Mouse (Mus musculus) left cerebral cortex, postnatal 4 days (tissue): Measurements from ENCODE around the gene Fam13a. TPM values are rescaled to one million over a fixed set of nuclear protein-coding genes. Genes with fewer than 3 reads are reported as not detected.
A peak's percentile ranks its signal among the peaks of the same experiment; 100 is the strongest.

Source experiments
- DNase-seq: peaks from one replicate; pipeline ENCODE4 v3.0.0-alpha.2; 2022
- intact Hi-C: fragments of 180-260 bp; cut with DNase I; formaldehyde crosslinking; loops from one replicate; pipeline ENCODE4 v1.15.1; 2025
- total RNA-seq, 2 experiments: library from RNA; stranded (reverse); gene quantifications; 2 replicates each; pipeline ENCODE4 v1.2.3; 2021

Gene Fam13a
- total RNA-seq, 2 experiments from 2014 or later, result 10.0 to 12.5 TPM

DNA sequence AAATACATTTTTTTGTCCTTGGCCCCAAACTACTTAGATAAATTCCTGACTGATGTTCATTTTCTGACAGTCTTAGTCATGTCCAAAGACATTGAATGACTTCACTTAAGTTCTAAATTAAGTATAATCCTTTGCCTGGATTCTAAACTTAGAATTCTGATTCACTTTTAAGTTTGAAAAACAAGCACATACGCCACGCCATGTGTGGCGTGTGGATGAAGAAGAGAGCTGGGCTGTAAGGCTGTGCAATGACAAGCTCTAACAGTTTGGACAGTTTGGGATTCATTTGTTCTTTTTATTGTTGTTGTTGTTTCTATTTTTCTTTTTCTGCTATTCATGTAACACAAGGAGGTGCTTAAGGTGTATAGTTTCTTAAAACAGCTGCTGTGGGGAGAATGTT lies 13.6 kb downstream of the Fam13a start:
- intact Hi-C loops, result no loop called here
- DNase-seq, result no peak

- intact Hi-C loops, result no loop called here
- no peak for DNase-seq
Measured at GRCm38 (mm10) chr6:59004630-59005029, 19.7 kb downstream of the Fam13a start.

DNA sequence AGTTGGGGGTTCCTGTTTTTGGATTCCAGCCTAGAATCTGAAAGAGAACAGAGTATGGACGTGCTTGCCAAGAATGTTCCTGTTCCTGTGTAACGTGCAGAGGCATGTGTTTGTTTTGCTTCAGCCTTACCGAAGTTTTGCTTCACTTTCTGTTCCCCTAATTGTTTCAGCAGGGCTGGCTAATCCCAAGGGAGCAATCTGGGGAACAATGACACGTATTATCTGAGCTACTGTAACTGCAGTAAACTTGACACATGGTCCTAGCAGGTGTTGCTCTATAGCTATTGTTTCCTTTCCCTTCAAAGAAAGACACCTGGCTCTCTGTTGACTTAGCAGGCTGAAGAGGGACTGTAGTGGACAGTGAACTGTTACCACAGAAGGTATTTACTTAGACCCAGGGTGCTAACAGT lies 25.3 kb downstream of the Fam13a start:
- intact Hi-C loops, result no loop called here
- DNase-seq, result no peak

DNA sequence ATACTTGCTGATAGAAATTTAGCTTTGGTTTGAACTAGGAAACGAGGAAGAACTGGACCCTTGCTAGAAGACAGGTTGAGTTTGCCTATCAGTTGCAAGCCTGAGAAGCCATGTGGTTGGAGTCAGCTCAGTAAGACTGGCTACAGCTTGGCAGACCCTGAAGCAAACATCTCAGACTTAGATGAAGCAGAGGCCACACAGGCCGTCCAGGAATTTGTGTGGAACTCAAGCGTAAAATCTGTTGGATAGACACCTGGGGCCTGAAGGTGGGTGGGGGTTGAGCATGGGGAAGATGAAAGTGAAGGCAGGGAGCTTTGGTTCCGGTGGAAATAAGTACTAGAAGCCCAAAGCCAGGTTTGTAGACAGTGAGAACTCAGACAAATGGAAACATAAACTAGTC lies 25.8 kb downstream of the Fam13a start:
- DNase-seq, result no peak
- intact Hi-C loops, result no loop called here

- no peak for DNase-seq
- intact Hi-C loops, result no loop called here
Measured at GRCm38 (mm10) chr6:58989149-58989548, 35.2 kb downstream of the Fam13a start.

- intact Hi-C loops, result no loop called here
- DNase-seq, result no peak
Measured at GRCm38 (mm10) chr6:58988706-58989105, 35.6 kb downstream of the Fam13a start.

- DNase-seq, result no peak
- intact Hi-C loops, result no loop called here
Measured at GRCm38 (mm10) chr6:58987166-58987565, 37.2 kb downstream of the Fam13a start.

DNA sequence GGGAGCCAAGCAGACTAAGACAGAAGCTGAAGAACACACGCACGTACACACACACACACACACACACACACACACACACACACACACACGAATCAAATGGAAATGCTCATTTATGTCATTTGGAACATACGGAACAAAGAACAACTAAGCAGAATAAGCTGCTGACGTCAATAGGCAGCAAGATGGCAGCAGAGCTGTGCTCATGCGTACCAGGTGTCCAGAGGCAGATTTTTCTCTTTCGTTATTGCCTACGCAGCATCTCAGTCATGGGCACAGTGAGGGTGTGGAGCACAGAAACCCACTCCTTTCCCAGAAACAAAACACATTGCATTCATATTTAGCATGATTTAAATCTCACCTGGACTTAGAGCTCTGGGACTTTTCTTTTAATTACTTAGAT lies 39.2 kb downstream of the Fam13a start:
- intact Hi-C loops, result no loop called here
- DNase-seq, result no peak

- DNase-seq, result no peak
- intact Hi-C loops, result no loop called here
Measured at GRCm38 (mm10) chr6:58975249-58975648, 49.1 kb downstream of the Fam13a start.

DNA sequence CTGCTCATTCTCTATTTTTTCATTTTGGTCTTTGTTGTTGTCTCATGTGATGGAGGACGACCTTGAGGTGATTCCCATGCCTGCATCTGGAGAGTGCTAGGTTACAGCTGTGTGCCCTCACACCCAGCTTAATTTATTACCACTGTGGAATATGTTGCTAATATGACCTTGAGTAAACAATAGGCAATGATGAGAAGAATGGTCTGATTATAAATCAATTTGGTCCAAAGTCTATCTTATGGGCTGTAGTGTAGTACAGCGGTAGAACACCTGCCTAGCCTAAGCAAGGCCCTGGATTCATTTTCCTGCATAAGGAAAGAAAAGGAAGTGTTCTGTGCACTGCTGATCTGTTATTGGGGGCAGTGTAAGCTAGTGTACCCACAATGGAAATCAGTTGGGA lies 49.9 kb downstream of the Fam13a start:
- intact Hi-C loops, result no loop called here
- no peak for DNase-seq

- DNase-seq, result no peak
- intact Hi-C loops, result no loop called here
Measured at GRCm38 (mm10) chr6:58972873-58973272, 51.5 kb downstream of the Fam13a start.

DNA sequence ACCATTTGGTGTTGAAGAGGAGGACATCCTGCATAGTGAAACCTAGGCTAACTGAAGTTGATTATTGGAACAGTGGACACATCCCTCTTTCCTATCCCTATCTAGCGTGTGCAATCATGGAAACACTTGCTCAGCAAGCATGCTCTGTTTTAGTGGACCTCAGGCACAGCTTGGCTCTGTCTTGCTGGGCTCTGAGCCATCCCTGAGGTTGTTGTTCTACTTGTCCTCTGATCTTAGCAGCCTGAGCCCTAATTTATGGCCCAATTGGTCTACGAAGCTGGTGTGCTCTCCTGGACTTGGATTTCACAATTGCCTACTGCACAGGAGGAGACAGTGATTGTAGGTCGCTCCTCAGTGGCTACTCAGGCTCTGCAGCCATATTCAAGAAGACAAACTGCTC lies 56.1 kb downstream of the Fam13a start:
- intact Hi-C loops, result no loop called here
- DNase-seq, result no peak

DNA sequence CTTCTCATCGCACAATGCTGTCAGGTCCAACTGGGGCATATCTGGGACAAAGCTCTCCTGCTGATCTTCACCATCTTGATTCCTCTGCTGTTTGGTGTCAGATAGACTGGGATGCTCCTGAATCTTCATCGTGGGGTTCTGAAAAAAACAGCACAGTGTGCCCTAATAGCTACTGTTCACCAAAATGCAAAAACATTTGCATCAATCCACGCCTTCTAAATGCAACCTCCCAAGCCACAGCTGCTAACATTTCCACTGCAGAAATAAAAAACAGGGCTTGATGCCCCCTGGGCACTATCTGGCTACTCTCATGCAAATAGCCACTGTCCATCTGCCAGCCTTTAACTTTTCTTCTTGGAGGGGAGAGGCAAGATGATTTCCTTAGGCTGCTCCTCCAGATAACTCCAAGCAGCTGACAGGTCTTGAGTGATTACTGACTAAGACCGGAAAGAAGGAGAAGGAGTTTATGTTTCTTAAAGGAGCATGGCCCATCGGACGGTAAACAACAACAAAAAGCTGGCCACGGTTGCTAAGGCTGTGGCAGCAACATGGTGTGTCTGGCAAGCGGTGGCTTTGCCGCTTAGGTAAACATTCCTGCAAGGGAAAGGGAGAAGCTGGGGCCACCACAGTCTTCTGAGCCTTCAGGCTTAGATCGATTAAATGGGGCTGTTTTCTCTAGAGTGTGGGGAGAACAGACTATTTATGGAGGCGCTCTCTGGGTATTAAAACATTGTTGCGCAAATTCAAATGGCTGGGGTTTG lies 59.1 kb downstream of the Fam13a start:
- peak; percentile 39 for DNase-seq
- intact Hi-C loops, result no loop called here

GRCm38 (mm10) chr6:58964565-58964964 lies 59.8 kb downstream of the Fam13a start:
- DNase-seq, result no peak
- intact Hi-C loops, result no loop called here

DNA sequence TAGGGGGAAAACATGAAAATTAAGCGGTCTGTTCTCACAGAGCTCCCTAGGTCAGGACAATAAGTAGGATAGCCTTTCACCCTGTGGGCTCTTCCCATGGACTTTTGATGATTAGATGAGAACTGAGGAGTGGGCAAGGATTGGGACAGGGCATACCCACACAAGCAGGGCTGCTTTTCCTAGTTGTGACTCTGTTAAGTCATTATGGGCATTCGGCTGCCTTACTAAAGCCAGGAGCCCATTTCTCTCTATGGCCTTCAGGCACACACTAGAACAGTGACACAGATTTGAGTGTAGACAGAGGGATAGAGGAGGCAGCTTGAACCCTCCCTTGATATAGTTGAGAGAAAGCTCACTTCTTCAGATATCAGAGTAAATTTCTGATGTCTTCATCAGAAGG lies 60.3 kb downstream of the Fam13a start:
- intact Hi-C loops, result no loop called here
- DNase-seq, result no peak

DNA sequence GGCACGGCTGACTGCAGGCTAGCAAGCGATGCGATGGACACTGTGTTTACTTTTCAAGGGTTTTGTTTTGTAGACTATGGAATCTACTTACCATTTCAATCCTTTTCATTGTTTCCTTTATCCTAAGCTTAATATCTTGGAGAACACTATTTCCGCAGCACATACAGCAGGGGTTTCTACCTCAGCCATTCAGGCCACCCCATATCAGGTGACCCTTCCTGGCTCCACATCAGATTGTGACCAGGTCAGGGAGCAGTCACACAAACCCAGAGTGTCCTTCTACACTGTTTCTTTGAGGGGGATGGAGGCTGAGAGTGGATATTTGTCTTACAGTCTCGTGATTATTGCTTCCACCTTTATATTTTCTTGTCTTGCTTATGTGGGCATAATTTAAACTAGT lies 61.7 kb downstream of the Fam13a start:
- intact Hi-C loops, result no loop called here

DNA sequence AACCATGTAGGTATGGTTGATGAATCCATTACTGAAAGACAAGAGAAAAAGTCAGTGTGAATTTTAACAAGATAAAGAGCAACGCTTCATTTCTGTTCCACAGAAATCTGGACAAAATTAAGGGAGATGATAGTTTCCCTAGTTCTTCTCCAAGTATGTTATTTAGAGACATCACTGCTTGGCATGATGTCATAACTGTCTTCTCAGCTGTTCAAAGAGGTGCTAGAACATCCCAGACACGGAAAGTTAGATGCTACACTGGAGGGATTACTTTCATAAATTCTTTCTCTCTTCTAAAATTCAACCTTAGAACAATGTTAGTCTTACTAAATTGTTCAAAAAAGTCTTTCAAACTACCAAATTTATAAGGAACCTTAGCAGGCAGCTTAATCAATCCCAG lies 63.8 kb downstream of the Fam13a start:
- DNase-seq, result no peak
- intact Hi-C loops, result no loop called here

More for the DNA sequence above, 61.7 kb downstream of the Fam13a start:
- no peak for DNase-seq

DNA sequence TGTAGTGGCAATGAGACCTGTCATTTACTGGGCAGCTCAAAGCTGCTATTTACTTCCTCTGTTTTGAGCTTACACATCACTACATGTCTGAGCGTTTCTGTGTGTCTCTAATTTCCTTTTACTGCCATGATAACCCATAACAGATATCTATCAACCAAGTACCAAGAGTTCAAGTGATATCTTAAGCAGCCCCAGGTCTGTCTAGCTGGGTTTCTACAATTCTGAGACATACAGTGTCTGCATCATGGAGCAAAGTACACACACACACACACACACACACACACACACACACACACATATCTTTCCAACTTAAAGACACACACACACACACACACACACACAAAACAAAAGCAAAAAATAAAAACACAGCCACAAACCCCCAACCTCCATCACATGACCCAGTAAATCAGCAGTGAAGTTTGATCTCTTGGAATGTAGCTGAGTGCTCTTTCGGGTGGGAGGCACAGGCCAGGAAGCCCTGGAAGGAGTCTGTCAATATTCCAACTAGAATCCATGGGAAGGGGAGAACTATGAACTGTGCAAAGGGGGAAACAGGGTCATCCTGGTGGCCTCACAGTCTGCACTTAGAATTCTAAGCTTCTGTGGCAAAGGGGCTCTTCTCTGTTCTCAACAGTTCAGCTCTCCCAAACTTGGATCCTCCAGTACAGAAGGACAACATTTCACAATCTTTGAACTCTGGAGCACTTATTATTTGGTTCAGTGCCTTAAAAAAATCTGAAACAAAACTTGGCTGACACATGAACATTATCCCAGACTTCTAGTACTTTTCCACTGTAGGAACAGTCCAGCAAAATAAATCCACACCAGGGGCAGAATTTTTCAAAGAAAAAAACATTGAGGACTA lies 73.0 kb downstream of the Fam13a start:
- intact Hi-C loops, result no loop called here
- no peak for DNase-seq

DNA sequence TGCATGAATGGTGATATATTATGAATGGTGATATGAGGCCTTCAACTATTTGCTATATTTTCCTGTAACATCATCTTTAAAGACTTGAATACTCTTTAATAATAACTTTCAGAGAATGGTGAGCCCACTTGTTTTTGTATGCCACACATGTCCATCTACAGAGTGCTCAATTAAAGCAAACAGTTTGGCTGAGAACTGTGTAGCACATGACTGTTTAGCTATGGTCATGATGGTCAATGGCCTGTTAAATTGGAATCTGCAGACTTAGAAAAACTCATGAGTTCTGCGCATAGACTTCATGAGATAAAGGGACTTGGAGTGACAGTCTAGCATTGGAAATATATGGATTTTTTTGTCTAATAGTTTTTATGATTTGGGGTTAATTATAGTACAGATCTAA lies 73.9 kb downstream of the Fam13a start:
- intact Hi-C loops, result no loop called here

GRCm38 (mm10) chr6:58946840-58947239 lies 77.5 kb downstream of the Fam13a start:
- DNase-seq, result no peak
- intact Hi-C loops, result no loop called here

More for the DNA sequence above, 73.9 kb downstream of the Fam13a start:
- DNase-seq, result no peak

DNA sequence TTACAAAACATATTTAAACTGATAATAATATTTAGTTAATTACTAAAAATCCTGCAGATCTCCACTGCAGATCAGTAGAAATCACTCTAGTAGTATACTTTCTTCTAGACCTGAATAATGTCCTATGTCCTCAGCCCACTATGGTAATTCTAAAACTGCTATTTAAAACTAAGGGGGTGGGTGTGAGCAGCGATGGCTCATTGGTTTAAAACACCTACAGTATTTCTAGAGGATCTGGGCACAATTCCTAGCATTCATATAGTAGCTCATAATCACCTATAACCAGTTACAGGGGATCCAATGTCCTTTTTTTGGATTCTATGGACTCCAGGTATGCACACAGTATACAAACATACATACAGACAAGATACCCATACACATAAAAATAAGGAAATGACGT lies 78.1 kb downstream of the Fam13a start:
- intact Hi-C loops, result no loop called here
- no peak for DNase-seq

GRCm38 (mm10) chr6:58943958-58944357 lies 80.4 kb downstream of the Fam13a start:
- DNase-seq, result no peak
- intact Hi-C loops, result no loop called here
